Mouse (Mus musculus): ENCODE measurements around the gene Cenpt. TPM values are rescaled to one million over a fixed set of nuclear protein-coding genes. Genes with fewer than 3 reads are reported as not detected.
"Not testable (repeated sequence)": the region's sequence is repeated elsewhere in the genome, so short reads cannot be mapped to it uniquely, and the experiment has no call there.

The Cenpt gene
- polyA plus RNA-seq, 1 experiment: 27.8 TPM

- Histone ChIP-seq H3K27ac (ENCODE audit: insufficient read depth, low read length) (no peak overlapping the region), H3K4me1 (ENCODE audit: control insufficient read depth, insufficient read depth, low read length) (no peaks in the 10 kb centered on the region), H3K4me3 (replicated peaks; ENCODE audit: insufficient read depth, low read depth, low read length) (peak overlapping the region; percentile 69), H3K27me3 (ENCODE audit: control insufficient read depth, insufficient read depth, low read length) (no peaks in the 10 kb centered on the region)
- TF ChIP-seq CTCF (IDR thresholded peaks at IDR 0.05; ENCODE audit: borderline replicate concordance, insufficient read depth, low read depth, low read length) (no peak), POLR2A (IDR thresholded peaks at IDR 0.05; ENCODE audit: borderline replicate concordance, insufficient read depth, low read length) (peak; percentile 79)
- DNase-seq: peak; percentile 84
- under 1% methylated on average over 34 of the region's 34 CpGs for WGBS
Measured at GRCm38 (mm10) chr8:105851651-105852143, 1.4 kb downstream of the Cenpt start.

GRCm38 (mm10) chr8:105850611-105851010, 2.5 kb downstream of the Cenpt start:
- Histone ChIP-seq H3K4me3 (replicated peaks; ENCODE audit: insufficient read depth, low read depth, low read length) (no peak overlapping the region), H3K4me1 (ENCODE audit: control insufficient read depth, insufficient read depth, low read length) (no peaks in the 10 kb centered on the region), H3K27ac (ENCODE audit: insufficient read depth, low read length) (no peak overlapping the region), H3K27me3 (ENCODE audit: control insufficient read depth, insufficient read depth, low read length) (no peaks in the 10 kb centered on the region)
- DNase-seq: no peak
- 71% methylated on average over 7 of the region's 7 CpGs for WGBS
- TF ChIP-seq POLR2A (IDR thresholded peaks at IDR 0.05; ENCODE audit: borderline replicate concordance, insufficient read depth, low read length): no peak
- TF ChIP-seq CTCF (IDR thresholded peaks at IDR 0.05; ENCODE audit: borderline replicate concordance, insufficient read depth, low read depth, low read length): no peak

GRCm38 (mm10) chr8:105850014-105850413, 3.1 kb downstream of the Cenpt start:
- DNase-seq: no peak
- H3K4me3 ChIP-seq (replicated peaks; ENCODE audit: insufficient read depth, low read depth, low read length): no peak overlapping the region
- WGBS: 82% methylated on average over 4 of the region's 4 CpGs
- no peak for TF ChIP-seq CTCF (IDR thresholded peaks at IDR 0.05; ENCODE audit: borderline replicate concordance, insufficient read depth, low read depth, low read length)
- H3K27me3 ChIP-seq (ENCODE audit: control insufficient read depth, insufficient read depth, low read length): no peaks in the 10 kb centered on the region
- no peaks in the 10 kb centered on the region for H3K4me1 ChIP-seq (ENCODE audit: control insufficient read depth, insufficient read depth, low read length)
- no peak overlapping the region for H3K27ac ChIP-seq (ENCODE audit: insufficient read depth, low read length)

- WGBS: 93% methylated on average over 11 of the region's 11 CpGs
- TF ChIP-seq CTCF (IDR thresholded peaks at IDR 0.05; ENCODE audit: borderline replicate concordance, insufficient read depth, low read depth, low read length) (no peak), POLR2A (IDR thresholded peaks at IDR 0.05; ENCODE audit: borderline replicate concordance, insufficient read depth, low read length) (no peak)
- Histone ChIP-seq H3K4me3 (replicated peaks; ENCODE audit: insufficient read depth, low read depth, low read length) (no peak overlapping the region), H3K27ac (ENCODE audit: insufficient read depth, low read length) (no peak overlapping the region), H3K4me1 (ENCODE audit: control insufficient read depth, insufficient read depth, low read length) (no peaks in the 10 kb centered on the region), H3K27me3 (ENCODE audit: control insufficient read depth, insufficient read depth, low read length) (no peaks in the 10 kb centered on the region)
- no peak for DNase-seq
Measured at GRCm38 (mm10) chr8:105846678-105847077, 6.4 kb downstream of the Cenpt start.

GRCm38 (mm10) chr8:105839209-105839608, 13.9 kb downstream of the Cenpt start:
- 87% methylated on average over 5 of the region's 5 CpGs for WGBS
- no peak for DNase-seq
- TF ChIP-seq POLR2A (IDR thresholded peaks at IDR 0.05; ENCODE audit: borderline replicate concordance, insufficient read depth, low read length): no peak
- TF ChIP-seq CTCF (IDR thresholded peaks at IDR 0.05; ENCODE audit: borderline replicate concordance, insufficient read depth, low read depth, low read length): no peak
- Histone ChIP-seq H3K27ac (ENCODE audit: insufficient read depth, low read length) (no peak overlapping the region), H3K27me3 (ENCODE audit: control insufficient read depth, insufficient read depth, low read length) (no peaks in the 10 kb centered on the region), H3K4me3 (replicated peaks; ENCODE audit: insufficient read depth, low read depth, low read length) (no peak overlapping the region), H3K4me1 (ENCODE audit: control insufficient read depth, insufficient read depth, low read length) (peaks cover 4% of the 10 kb centered on the region)

GRCm38 (mm10) chr8:105836991-105837390, 16.1 kb downstream of the Cenpt start:
- WGBS: 32% methylated on average over 6 of the region's 6 CpGs
- H3K27me3 ChIP-seq (ENCODE audit: control insufficient read depth, insufficient read depth, low read length): no peaks in the 10 kb centered on the region
- TF ChIP-seq POLR2A (IDR thresholded peaks at IDR 0.05; ENCODE audit: borderline replicate concordance, insufficient read depth, low read length) (no peak), CTCF (IDR thresholded peaks at IDR 0.05; ENCODE audit: borderline replicate concordance, insufficient read depth, low read depth, low read length) (no peak)

GRCm38 (mm10) chr8:105835318-105835717, 17.8 kb downstream of the Cenpt start:
- 25% methylated on average over 11 of the region's 11 CpGs for WGBS
- Histone ChIP-seq H3K4me3 (replicated peaks; ENCODE audit: insufficient read depth, low read depth, low read length) (no peak overlapping the region), H3K27ac (ENCODE audit: insufficient read depth, low read length) (no peak overlapping the region), H3K27me3 (ENCODE audit: control insufficient read depth, insufficient read depth, low read length) (no peaks in the 10 kb centered on the region), H3K4me1 (ENCODE audit: control insufficient read depth, insufficient read depth, low read length) (peaks cover 4% of the 10 kb centered on the region)
- DNase-seq: peak; percentile 43 to 59
- TF ChIP-seq POLR2A (IDR thresholded peaks at IDR 0.05; ENCODE audit: borderline replicate concordance, insufficient read depth, low read length) (no peak), CTCF (IDR thresholded peaks at IDR 0.05; ENCODE audit: borderline replicate concordance, insufficient read depth, low read depth, low read length) (peak; percentile 52; the same call in 1 of the 2 replicates)

More at GRCm38 (mm10) chr8:105836991-105837390, 16.1 kb downstream of the Cenpt start:
- DNase-seq: peak in 1 of 2 experiments; percentile 38
- Histone ChIP-seq H3K4me3 (replicated peaks; ENCODE audit: insufficient read depth, low read depth, low read length) (no peak overlapping the region), H3K27ac (ENCODE audit: insufficient read depth, low read length) (no peak overlapping the region), H3K4me1 (ENCODE audit: control insufficient read depth, insufficient read depth, low read length) (peaks cover 4% of the 10 kb centered on the region)

- H3K4me3 ChIP-seq (replicated peaks; ENCODE audit: insufficient read depth, low read depth, low read length); H3K4me1 ChIP-seq (ENCODE audit: control insufficient read depth, insufficient read depth, low read length); DNase-seq; H3K27me3 ChIP-seq (ENCODE audit: control insufficient read depth, insufficient read depth, low read length); H3K27ac ChIP-seq (ENCODE audit: insufficient read depth, low read length): not testable (repeated sequence)
- WGBS: 83% methylated on average over 2 of the region's 2 CpGs
Measured at GRCm38 (mm10) chr8:105833740-105834139, 19.3 kb downstream of the Cenpt start.

All from cerebellum, adult 2 months (tissue).